Mouse (Mus musculus): ENCODE measurements at regions not wholly inside any gene's neighbourhood (a gene's known extent, or its start where the extent isn't known, plus 50 kb on each side); places are given as distances from the start of the nearest gene placed in this dataset.

- TF ChIP-seq POLR2A (IDR thresholded peaks at IDR 0.05; ENCODE audit: extremely low read depth, insufficient read depth, low read length) = no peak
- TF ChIP-seq CTCF (IDR thresholded peaks at IDR 0.05; ENCODE audit: low read depth, low read length) = peak; percentile 14; the same call in 1 of the 2 replicates
Measured at GRCm38 (mm10) chr15:63112918-63113317, 732.1 kb downstream of the Gsdmc2 start.
